Mouse (Mus musculus) limb, embryonic 14.5 days (tissue): Measurements from ENCODE around the gene 2700049A03Rik. TPM values are rescaled to one million over a fixed set of nuclear protein-coding genes. Genes with fewer than 3 reads are reported as not detected.
"Not testable (repeated sequence)": the region's sequence is repeated elsewhere in the genome, so short reads cannot be mapped to it uniquely, and the experiment has no call there.

Experiments used
- ATAC-seq: fragments of 200-750 bp; cut with Nextera tagmentation; 2 replicates; pipeline ENCODE4 v1.8.0; 2017; ENCODE audit warnings: low read depth, moderate number of reproducible peaks, moderate TSS enrichment; ENCODE audit not compliant: low FRiP score
- DNase-seq: peaks from one replicate; pipeline ENCODE4 v3.0.0-alpha.2; 2015; ENCODE audit warnings: low spot score
- H3K27ac ChIP-seq: fragments of 300-500 bp; sonication (generic); replicated peaks from 2 replicates; pipeline ENCODE4 v1.5.1; 2014; ENCODE audit warnings: low read depth, mild to moderate bottlenecking, low read length, moderate library complexity, mixed read lengths
- H3K27me3 ChIP-seq: fragments of 300-500 bp; sonication (generic); 2 replicates; pipeline ENCODE4 v1.6.1; 2014; ENCODE audit warnings: low read length, mixed read lengths; ENCODE audit not compliant: control insufficient read depth, insufficient read depth
- H3K36me3 ChIP-seq: fragments of 300-500 bp; sonication (generic); 2 replicates; pipeline ENCODE4 v1.6.1; 2014; ENCODE audit warnings: mild to moderate bottlenecking, low read length, moderate library complexity, mixed read lengths; ENCODE audit not compliant: control insufficient read depth, insufficient read depth
- H3K4me1 ChIP-seq: fragments of 300-500 bp; sonication (generic); 2 replicates; pipeline ENCODE4 v1.6.1; 2014; ENCODE audit warnings: antibody characterized with exemption, low read length, mixed read lengths; ENCODE audit not compliant: control insufficient read depth, insufficient read depth
- H3K4me2 ChIP-seq: fragments of 300-500 bp; sonication (generic); replicated peaks from 2 replicates; pipeline ENCODE4 v1.6.1; 2014; ENCODE audit warnings: low read depth, mild to moderate bottlenecking, low read length, moderate library complexity; ENCODE audit not compliant: severe bottlenecking
- H3K4me3 ChIP-seq: fragments of 300-500 bp; sonication (generic); replicated peaks from 2 replicates; pipeline ENCODE4 v1.5.1; 2014; ENCODE audit warnings: low read length
- H3K9ac ChIP-seq: fragments of 300-500 bp; sonication (generic); 2 replicates; pipeline ENCODE4 v1.6.1; 2014; ENCODE audit warnings: mild to moderate bottlenecking, low read depth, low read length, moderate library complexity; ENCODE audit not compliant: severe bottlenecking
- H3K9me3 ChIP-seq: fragments of 300-500 bp; sonication (generic); 2 replicates; pipeline ENCODE4 v1.6.1; 2016; ENCODE audit warnings: low read length; ENCODE audit not compliant: control insufficient read depth
- POLR2A ChIP-seq: fragments of 200-500 bp; IDR thresholded peaks from 2 replicates; pipeline ENCODE4 v1.8.0; 2012; ENCODE audit warnings: inconsistent platforms, mild to moderate bottlenecking, moderate library complexity, borderline replicate concordance; ENCODE audit not compliant: insufficient read depth, insufficient read length; ENCODE audit errors: extremely low read depth
- WGBS: fragments of 180-500 bp; shearing (Covaris S2); extraction: QIAGEN DNeasy Blood & Tissue Kit; methylation state at CpG from one replicate; pipeline ENCODE4 v1.1.7; 2014; 5-methylcytosine and 5-hydroxymethylcytosine counted together
- polyA plus RNA-seq, 2 experiments: library from polyadenylated mRNA; depleted of rRNA in 1 of 2; stranded (reverse) in 1 of 2; unstranded in 1 of 2; fragments of >200 nt; fragmentation: Nextera tagmentation in 1 of 2; extraction: Ambion mirVana in 1 of 2; gene quantifications; 2 replicates each; pipeline versions ENCODE4 v1.2.1 to v1.2.3; 2012 to 2014

2700049A03Rik gene
- polyA plus RNA-seq (2012; rRNA removed) (8.5 and 9.5 TPM in 2 replicates), polyA plus RNA-seq (2014; fragmentation: Nextera tagmentation; extraction: Ambion mirVana) (12.5 and 18.8 TPM in 2 replicates)

DNA sequence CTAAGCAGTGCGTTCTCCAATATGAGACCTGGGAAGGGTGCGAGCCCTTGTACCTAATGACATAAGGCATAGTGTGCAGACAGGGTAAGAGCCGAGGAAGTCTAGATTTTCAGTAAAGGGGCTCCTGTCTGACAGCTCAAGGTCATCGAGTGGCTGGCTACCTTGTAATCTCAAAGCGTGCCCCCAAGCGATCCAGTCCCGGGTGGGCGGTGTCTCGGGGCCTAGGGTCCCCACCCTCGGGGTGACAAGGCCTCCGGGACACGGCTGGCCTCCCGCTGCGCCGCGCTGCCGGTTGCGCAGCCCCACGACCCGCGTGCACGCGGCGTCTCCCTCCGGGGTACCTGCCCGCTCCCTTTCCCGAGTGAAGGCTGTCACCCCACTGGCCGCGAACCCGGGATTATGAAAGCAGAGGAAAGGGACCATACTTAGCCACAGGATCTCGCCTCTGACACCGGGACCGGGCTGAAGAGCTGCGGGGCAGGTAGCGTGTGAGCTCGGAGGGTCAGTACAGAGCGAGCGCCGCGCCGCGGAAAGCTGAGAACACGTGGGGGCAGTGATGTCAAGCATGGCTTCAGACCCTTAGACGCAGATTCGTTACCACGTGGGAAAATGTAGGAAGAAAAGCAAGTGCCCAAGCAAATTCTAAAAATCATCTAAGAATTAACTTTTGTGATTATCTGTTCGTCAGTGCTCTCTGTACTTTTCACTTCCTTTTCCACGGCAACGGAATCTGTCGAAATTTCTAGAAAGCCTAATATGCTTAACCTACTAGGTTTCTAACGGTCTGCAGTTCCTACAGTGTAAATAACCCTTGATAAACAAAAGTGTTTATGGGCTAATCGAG is at the start of gene 2700049A03Rik, which contains the start of gene Timm9:
TSS of gene 2700049A03Rik (plus strand) at position 719 of the 844 bp plus-strand sequence.
TSS of gene Timm9 (minus strand) at position 555 of the 844 bp plus-strand sequence.
- H3K27me3 ChIP-seq = no peaks in the 10 kb centered on the region
- H3K27ac ChIP-seq = peak within 1 kb of the TSS; percentile 40
- under 1% methylated on average over 45 of the region's 52 CpGs for WGBS
- DNase-seq (peak; percentile 79), ATAC-seq (peak; percentile 89)
- peak within 1 kb of the TSS; percentile 89 for H3K9ac ChIP-seq
- H3K4me1 ChIP-seq = peaks cover 10% of the 10 kb centered on the region
- peak; percentile 51; the same call in 1 of the 2 replicates for TF ChIP-seq POLR2A
- H3K4me3 ChIP-seq = peak within 1 kb of the TSS; percentile 89
- H3K36me3 ChIP-seq = peaks cover 33% of the 10 kb centered on the region
- no peaks in the 10 kb centered on the region for H3K9me3 ChIP-seq
- H3K4me2 ChIP-seq = peak within 1 kb of the TSS; percentile 68

DNA sequence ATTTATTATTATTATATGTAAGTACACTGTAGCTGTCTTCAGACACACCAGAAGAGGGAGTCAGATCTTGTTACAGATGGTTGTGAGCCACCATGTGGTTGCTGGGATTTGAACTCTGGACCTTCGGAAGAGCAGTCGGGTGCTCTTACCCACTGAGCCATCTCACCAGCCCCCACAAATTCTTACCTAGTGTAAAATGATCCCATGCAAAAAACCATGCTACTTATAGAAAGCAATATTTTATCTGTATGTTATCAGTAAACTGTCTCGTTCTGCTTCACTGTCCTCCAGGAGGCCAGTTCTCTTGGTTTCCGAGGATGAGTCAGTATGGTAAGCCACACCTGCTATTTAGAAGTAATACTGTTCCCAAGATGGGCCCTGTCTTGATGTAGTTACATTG is 32.4 kb upstream of the 2700049A03Rik start:
- ATAC-seq, H3K4me2 ChIP-seq, H3K9ac ChIP-seq, DNase-seq, H3K4me1 ChIP-seq, H3K36me3 ChIP-seq, H3K4me3 ChIP-seq, H3K9me3 ChIP-seq, H3K27me3 ChIP-seq, H3K27ac ChIP-seq: not testable (repeated sequence)
- 87% methylated on average over 4 of the region's 4 CpGs for WGBS

- DNase-seq = no peak
- Histone ChIP-seq H3K9me3 (no peaks in the 10 kb centered on the region), H3K9ac (no peak overlapping the region), H3K27me3 (no peaks in the 10 kb centered on the region), H3K4me2 (no peak overlapping the region), H3K27ac (no peak overlapping the region), H3K36me3 (no peaks in the 10 kb centered on the region), H3K4me3 (no peak overlapping the region), H3K4me1 (no peaks in the 10 kb centered on the region)
- ATAC-seq = no peak
- no peak for TF ChIP-seq POLR2A
- WGBS = 85% methylated on average over 6 of the region's 6 CpGs
Observed at GRCm38 (mm10) chr12:71107216-71107771, 29.4 kb upstream of the 2700049A03Rik start.

- Histone ChIP-seq H3K36me3 (no peaks in the 10 kb centered on the region), H3K4me1 (no peaks in the 10 kb centered on the region), H3K4me2 (peak within 1 kb of the TSS; percentile 44), H3K4me3 (peak within 1 kb of the TSS; percentile 19), H3K9ac (peak within 1 kb of the TSS; percentile 28; the same call in 1 of the 2 replicates), H3K27me3 (no peaks in the 10 kb centered on the region), H3K9me3 (no peaks in the 10 kb centered on the region), H3K27ac (no peak within 1 kb of the TSS)
- no peak for ATAC-seq
- DNase-seq = no peak
- TF ChIP-seq POLR2A = no peak
- 10% methylated on average over 25 of the region's 33 CpGs for WGBS
Observed at GRCm38 (mm10) chr12:71111331-71111730, 25.3 kb upstream of the 2700049A03Rik start, which contains the start of gene Tomm20l. Tomm20l (plus strand) TSS chr12:71111428.

DNA sequence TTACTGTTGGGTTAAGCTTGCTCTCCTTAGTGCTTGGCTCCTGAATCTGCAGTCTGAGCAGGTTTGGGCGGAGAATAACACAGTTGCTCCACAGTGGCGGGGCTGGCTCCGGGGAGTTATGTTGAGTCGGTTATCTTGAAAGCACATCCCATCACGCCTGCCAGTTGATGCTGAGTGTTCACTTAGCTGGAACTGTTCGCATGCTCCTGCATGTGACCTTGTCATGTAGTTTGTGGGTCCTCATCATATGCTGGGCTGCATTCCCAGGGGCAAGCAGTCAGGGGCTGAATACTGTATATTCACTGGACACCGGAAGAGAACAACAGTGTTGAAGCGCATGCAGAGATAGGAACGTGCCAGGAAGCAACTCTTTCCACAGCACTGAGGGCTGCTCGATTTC is 23.6 kb upstream of the 2700049A03Rik start:
- H3K27ac ChIP-seq = no peak overlapping the region
- WGBS = 88% methylated on average over 10 of the region's 10 CpGs
- no peak overlapping the region for H3K4me3 ChIP-seq
- no peaks in the 10 kb centered on the region for H3K4me1 ChIP-seq
- H3K27me3 ChIP-seq = no peaks in the 10 kb centered on the region
- no peak overlapping the region for H3K4me2 ChIP-seq
- DNase-seq (no peak), ATAC-seq (no peak)
- no peak for TF ChIP-seq POLR2A
- H3K9ac ChIP-seq = no peak overlapping the region
- H3K36me3 ChIP-seq = no peaks in the 10 kb centered on the region
- H3K9me3 ChIP-seq = no peaks in the 10 kb centered on the region
